Mouse (Mus musculus): ENCODE results near the gene Pigp. TPM values are rescaled to one million over a fixed set of nuclear protein-coding genes. Genes with fewer than 3 reads are reported as not detected.

Gene Pigp
- polyA plus RNA-seq, 1 experiment from 2014 or later, result 104 TPM

- Histone ChIP-seq H3K9me3 (no peaks in the 10 kb centered on the region), H3K27ac (replicated peaks) (no peak overlapping the region), H3K4me3 (no peak overlapping the region), H3K36me3 (no peaks in the 10 kb centered on the region), H3K27me3 (no peaks in the 10 kb centered on the region), H3K4me1 (replicated peaks) (peaks cover 32% of the 10 kb centered on the region), H3K9ac (no peak overlapping the region), H3K4me2 (no peak overlapping the region)
- 95% methylated on average over 3 of the region's 3 CpGs for WGBS
- no peak for ATAC-seq (ENCODE audit: low FRiP score, low read depth)
These were observed 11.6 kb upstream of the Pigp start for GRCm38 (mm10) chr16:94383277-94383676.

DNA sequence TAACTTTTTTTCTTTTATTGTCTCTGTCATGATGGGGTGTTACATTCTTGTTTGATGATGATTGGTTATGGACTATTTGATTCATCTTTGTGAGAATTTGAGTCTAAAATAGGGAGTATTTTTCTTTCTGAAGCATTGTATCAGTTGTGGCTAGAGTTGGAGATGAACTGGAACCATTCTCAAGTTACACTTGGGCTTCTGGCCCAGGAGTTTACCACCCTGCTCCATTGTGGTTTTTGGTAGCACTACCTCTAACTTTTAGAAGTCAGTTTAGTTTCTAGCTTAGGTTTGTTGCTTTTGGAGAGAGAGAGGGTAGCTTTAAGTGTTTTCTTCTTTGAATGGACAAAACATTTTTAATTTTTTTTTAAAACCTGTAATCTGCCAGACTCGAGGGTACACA lies 7.7 kb upstream of the Pigp start:
- no peaks in the 10 kb centered on the region for H3K9me3 ChIP-seq
- H3K9ac ChIP-seq, result no peak overlapping the region
- H3K4me2 ChIP-seq, result no peak overlapping the region
- 82% methylated on average over 1 of the region's 1 CpGs for WGBS
- no peaks in the 10 kb centered on the region for H3K27me3 ChIP-seq
- no peaks in the 10 kb centered on the region for H3K36me3 ChIP-seq
- H3K4me3 ChIP-seq, result no peak overlapping the region
- H3K4me1 ChIP-seq (replicated peaks), result peaks cover 48% of the 10 kb centered on the region
- ATAC-seq (ENCODE audit: low FRiP score, low read depth), result no peak
- no peak overlapping the region for H3K27ac ChIP-seq (replicated peaks)

GRCm38 (mm10) chr16:94370915-94371300 lies 734 bp downstream of the Pigp start:
- Histone ChIP-seq H3K36me3 (no peaks in the 10 kb centered on the region), H3K27me3 (no peaks in the 10 kb centered on the region), H3K9me3 (no peaks in the 10 kb centered on the region), H3K9ac (peak overlapping the region; percentile 83), H3K4me1 (replicated peaks) (peaks cover 47% of the 10 kb centered on the region), H3K4me3 (peak overlapping the region; percentile 60), H3K27ac (replicated peaks) (peak overlapping the region; percentile 100), H3K4me2 (peak overlapping the region; percentile 56)
- peak; percentile 77 for ATAC-seq (ENCODE audit: low FRiP score, low read depth)
- under 1% methylated on average over 43 of the region's 43 CpGs for WGBS

GRCm38 (mm10) chr16:94370173-94370914 lies 1.3 kb downstream of the Pigp start, which contains the start of gene Ttc3:
TSS of gene Ttc3 (plus strand) at chr16:94370618.
- Histone ChIP-seq H3K36me3 (no peaks in the 10 kb centered on the region), H3K4me2 (peak within 1 kb of the TSS; percentile 56), H3K4me3 (peak within 1 kb of the TSS; percentile 60), H3K9ac (peak within 1 kb of the TSS; percentile 83), H3K4me1 (replicated peaks) (peaks cover 45% of the 10 kb centered on the region), H3K27me3 (no peaks in the 10 kb centered on the region), H3K9me3 (no peaks in the 10 kb centered on the region), H3K27ac (replicated peaks) (peak within 1 kb of the TSS; percentile 100)
- peak; percentile 84 for ATAC-seq (ENCODE audit: low FRiP score, low read depth)
- WGBS, result under 1% methylated on average over 79 of the region's 79 CpGs

- Histone ChIP-seq H3K4me1 (replicated peaks) (peaks cover 42% of the 10 kb centered on the region), H3K4me2 (peak overlapping the region; percentile 56), H3K9me3 (no peaks in the 10 kb centered on the region), H3K27me3 (no peaks in the 10 kb centered on the region), H3K4me3 (peak overlapping the region; percentile 60), H3K9ac (peak overlapping the region; percentile 83), H3K36me3 (no peaks in the 10 kb centered on the region), H3K27ac (replicated peaks) (peak overlapping the region; percentile 100)
- no peak for ATAC-seq (ENCODE audit: low FRiP score, low read depth)
- 5% methylated on average over 6 of the region's 6 CpGs for WGBS
These were observed 2.0 kb downstream of the Pigp start for GRCm38 (mm10) chr16:94369596-94370172.

DNA sequence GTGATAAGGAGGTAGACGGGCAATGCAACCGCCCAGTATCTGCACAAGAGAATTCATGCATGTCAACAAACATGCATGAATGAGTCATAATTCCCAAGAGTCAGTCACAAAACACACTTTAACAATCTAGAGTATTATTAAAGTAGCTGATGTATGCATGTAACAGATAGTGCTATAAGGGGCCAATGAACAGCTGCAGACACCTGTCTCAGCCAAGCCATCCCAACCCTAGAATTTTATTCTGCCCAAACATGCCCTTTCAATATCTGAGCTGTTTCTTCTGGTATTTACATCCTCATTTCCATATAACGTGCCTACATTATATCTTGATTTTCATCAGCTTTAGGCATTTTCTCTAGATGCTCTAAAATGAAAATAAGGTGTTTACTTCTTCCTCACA lies 6.2 kb downstream of the Pigp start:
- no peaks in the 10 kb centered on the region for H3K27me3 ChIP-seq
- no peak overlapping the region for H3K9ac ChIP-seq
- no peaks in the 10 kb centered on the region for H3K9me3 ChIP-seq
- 92% methylated on average over 3 of the region's 3 CpGs for WGBS
- ATAC-seq (ENCODE audit: low FRiP score, low read depth), result no peak
- H3K4me1 ChIP-seq (replicated peaks), result peaks cover 30% of the 10 kb centered on the region
- H3K27ac ChIP-seq (replicated peaks), result no peak overlapping the region
- no peaks in the 10 kb centered on the region for H3K36me3 ChIP-seq
- no peak overlapping the region for H3K4me2 ChIP-seq
- no peak overlapping the region for H3K4me3 ChIP-seq

DNA sequence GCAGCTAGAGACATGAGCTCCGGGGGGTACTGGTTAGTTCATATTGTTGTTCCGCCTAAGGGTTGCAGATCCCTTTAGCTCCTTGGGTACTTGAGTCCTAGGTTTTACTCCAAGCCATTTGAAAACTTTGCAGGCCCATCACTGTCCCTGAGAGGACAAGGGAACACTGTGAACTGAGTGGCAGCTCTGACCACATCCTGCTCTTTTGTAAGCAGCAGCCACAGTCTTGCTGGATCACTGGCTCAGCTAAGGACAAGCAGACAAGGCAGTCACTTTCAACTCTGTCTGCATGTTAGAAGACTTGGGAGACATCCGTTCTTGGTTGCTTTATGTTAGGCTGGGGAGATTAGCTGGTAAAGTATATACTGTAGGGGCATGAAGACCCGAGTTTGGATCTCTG lies 7.8 kb downstream of the Pigp start:
- Histone ChIP-seq H3K9ac (no peak overlapping the region), H3K27ac (replicated peaks) (no peak overlapping the region), H3K4me3 (no peak overlapping the region), H3K9me3 (no peaks in the 10 kb centered on the region), H3K27me3 (no peaks in the 10 kb centered on the region), H3K4me1 (replicated peaks) (peaks cover 22% of the 10 kb centered on the region), H3K4me2 (no peak overlapping the region), H3K36me3 (no peaks in the 10 kb centered on the region)
- no peak for ATAC-seq (ENCODE audit: low FRiP score, low read depth)
- 93% methylated on average over 4 of the region's 4 CpGs for WGBS

DNA sequence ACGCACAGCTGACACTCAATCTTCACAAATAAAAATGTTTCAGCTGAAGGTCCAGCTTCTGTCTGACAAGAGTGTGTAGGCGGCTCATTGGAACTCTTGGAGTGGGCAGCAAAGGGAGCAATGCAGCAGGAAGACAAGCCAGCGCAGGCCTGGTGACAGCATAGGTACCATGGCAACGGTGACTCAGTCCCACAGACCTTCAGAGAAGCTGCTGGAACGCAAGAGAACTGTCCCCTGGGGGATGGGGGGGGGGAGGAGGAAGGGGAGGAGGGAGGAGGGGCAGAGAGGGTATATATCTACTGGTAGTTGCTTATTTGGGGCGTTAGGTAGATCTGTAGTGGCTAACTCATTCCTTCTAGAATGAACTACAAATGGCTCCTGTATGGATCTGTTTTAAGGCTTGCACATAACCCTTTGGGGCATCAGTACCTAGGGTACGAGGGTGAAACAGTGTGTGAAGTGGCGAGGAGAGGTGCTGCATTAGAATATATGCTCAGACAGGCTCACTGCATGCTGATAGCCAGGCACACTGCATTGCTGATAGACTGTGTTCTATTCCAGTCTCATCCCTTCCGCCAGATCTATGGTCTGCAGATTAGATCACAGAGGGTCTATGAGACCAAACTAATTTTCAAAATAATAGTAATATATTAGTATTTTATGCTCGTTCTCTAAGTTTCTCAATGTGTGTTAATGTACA lies 9.3 kb downstream of the Pigp start:
- peak; percentile 87 for ATAC-seq (ENCODE audit: low FRiP score, low read depth)
- Histone ChIP-seq H3K9me3 (no peaks in the 10 kb centered on the region), H3K27me3 (no peaks in the 10 kb centered on the region), H3K27ac (replicated peaks) (0 out of 2 replicates have a peak overlapping the region, but pooled peaks have one; percentile 25), H3K4me2 (no peak overlapping the region), H3K9ac (no peak overlapping the region), H3K36me3 (no peaks in the 10 kb centered on the region), H3K4me3 (no peak overlapping the region), H3K4me1 (replicated peaks) (peaks cover 9% of the 10 kb centered on the region)
- WGBS, result 42% methylated on average over 10 of the region's 10 CpGs

GRCm38 (mm10) chr16:94360578-94361350 lies 10.9 kb downstream of the Pigp start:
- H3K27ac ChIP-seq (replicated peaks), result no peak overlapping the region

GRCm38 (mm10) chr16:94358091-94358490 lies 13.6 kb downstream of the Pigp start:
- Histone ChIP-seq H3K27ac (replicated peaks) (no peak overlapping the region), H3K9ac (no peak overlapping the region), H3K9me3 (no peaks in the 10 kb centered on the region), H3K4me3 (no peak overlapping the region), H3K4me1 (replicated peaks) (peaks cover 9% of the 10 kb centered on the region), H3K36me3 (no peaks in the 10 kb centered on the region), H3K4me2 (no peak overlapping the region), H3K27me3 (no peaks in the 10 kb centered on the region)
- no peak for ATAC-seq (ENCODE audit: low FRiP score, low read depth)
- WGBS, result 84% methylated on average over 3 of the region's 3 CpGs

More at GRCm38 (mm10) chr16:94360578-94361350, 10.9 kb downstream of the Pigp start:
- Histone ChIP-seq H3K4me1 (replicated peaks) (peaks cover 9% of the 10 kb centered on the region), H3K36me3 (no peaks in the 10 kb centered on the region), H3K4me2 (no peak overlapping the region), H3K27me3 (no peaks in the 10 kb centered on the region), H3K4me3 (no peak overlapping the region), H3K9me3 (no peaks in the 10 kb centered on the region), H3K9ac (no peak overlapping the region)
- ATAC-seq (ENCODE audit: low FRiP score, low read depth), result no peak
- 87% methylated on average over 13 of the region's 13 CpGs for WGBS

- Histone ChIP-seq H3K4me1 (replicated peaks) (peaks cover 3% of the 10 kb centered on the region), H3K9me3 (no peaks in the 10 kb centered on the region), H3K4me3 (no peak overlapping the region), H3K4me2 (no peak overlapping the region), H3K27ac (replicated peaks) (no peak overlapping the region), H3K27me3 (no peaks in the 10 kb centered on the region), H3K36me3 (no peaks in the 10 kb centered on the region), H3K9ac (no peak overlapping the region)
- no peak for ATAC-seq (ENCODE audit: low FRiP score, low read depth)
- WGBS, result 81% methylated on average over 11 of the region's 11 CpGs
These were observed 14.7 kb downstream of the Pigp start for GRCm38 (mm10) chr16:94356776-94357494.

Measured in hindbrain, embryonic 15.5 days (tissue).